Mouse (Mus musculus) myocyte (in vitro differentiated cells): ENCODE data around the gene Gna14. TPM values are rescaled to one million over a fixed set of nuclear protein-coding genes. Genes with fewer than 3 reads are reported as not detected.

Source experiments
- H3K27me3 ChIP-seq: one replicate; pipeline ENCODE4 v1.6.1; 2011; ENCODE audit not compliant: control insufficient read depth, insufficient read depth, insufficient read length
- H3K36me3 ChIP-seq: one replicate; pipeline ENCODE4 v1.6.1; 2011; ENCODE audit not compliant: control insufficient read depth, insufficient read depth
- H3K4me2 ChIP-seq: one replicate; pipeline ENCODE4 v1.6.1; 2011; ENCODE audit warnings: low read depth, control low read depth
- H3K4me3 ChIP-seq: one replicate; pipeline ENCODE4 v1.5.1; 2011; ENCODE audit warnings: mild to moderate bottlenecking, control low read depth, moderate library complexity
- H3K79me2 ChIP-seq: one replicate; pipeline ENCODE4 v1.6.1; 2011; ENCODE audit not compliant: control insufficient read depth, insufficient read depth
- H3ac ChIP-seq: one replicate; pipeline ENCODE4 v1.6.1; 2011; ENCODE audit not compliant: control insufficient read depth, insufficient read length
- CEBPB ChIP-seq: IDR thresholded peaks from 2 replicates; pipeline ENCODE4 v1.6.1; 2011; ENCODE audit warnings: mild to moderate bottlenecking, moderate library complexity; ENCODE audit not compliant: poor library complexity, insufficient read depth, severe bottlenecking
- E2F4 ChIP-seq: IDR thresholded peaks from one replicate; pipeline ENCODE4 v1.6.1; 2011; ENCODE audit warnings: mild to moderate bottlenecking, control low read depth, moderate library complexity; ENCODE audit not compliant: insufficient read depth
- MAX ChIP-seq: IDR thresholded peaks from one replicate; pipeline ENCODE4 v1.6.1; 2011; ENCODE audit warnings: low read depth, mild to moderate bottlenecking, control low read depth
- MYOD1 ChIP-seq, 3 experiments: IDR thresholded peaks; one replicate each; pipeline ENCODE4 v1.6.1; 2011; ENCODE audit warnings: control low read depth in 2 of 3, low read depth in 2 of 3, mild to moderate bottlenecking in 2 of 3, moderate library complexity in 1 of 3; ENCODE audit not compliant: insufficient read length in 2 of 3, control insufficient read depth in 1 of 3
- MYOG ChIP-seq, 3 experiments: IDR thresholded peaks; one replicate each; pipeline ENCODE4 v1.6.1; 2011; ENCODE audit warnings: control low read depth in 2 of 3, low read depth in 2 of 3, mild to moderate bottlenecking in 2 of 3; ENCODE audit not compliant: insufficient read length in 2 of 3, control insufficient read depth in 1 of 3, insufficient read depth in 1 of 3
- POLR2A ChIP-seq: IDR thresholded peaks from one replicate; pipeline ENCODE4 v1.6.1; 2011; ENCODE audit warnings: low read depth, mild to moderate bottlenecking, control low read depth, moderate library complexity; ENCODE audit not compliant: insufficient read length
- POLR2AphosphoS2 ChIP-seq: IDR thresholded peaks from one replicate; pipeline ENCODE4 v1.6.1; 2011; ENCODE audit warnings: low read depth, control low read depth; ENCODE audit not compliant: insufficient read length
- REST ChIP-seq: IDR thresholded peaks from one replicate; pipeline ENCODE4 v1.6.1; 2011; ENCODE audit warnings: mild to moderate bottlenecking, control low read depth, moderate library complexity; ENCODE audit not compliant: insufficient read depth, insufficient read length
- SRF ChIP-seq: IDR thresholded peaks from one replicate; pipeline ENCODE4 v1.6.1; 2011; ENCODE audit warnings: low read depth; ENCODE audit not compliant: control insufficient read depth, insufficient read length
- TCF12 ChIP-seq: IDR thresholded peaks from one replicate; pipeline ENCODE4 v1.6.1; 2011; ENCODE audit warnings: mild to moderate bottlenecking, control low read depth; ENCODE audit not compliant: poor library complexity, insufficient read depth, severe bottlenecking
- TCF3 ChIP-seq: IDR thresholded peaks from one replicate; pipeline ENCODE4 v1.6.1; 2011; ENCODE audit warnings: low read depth, control low read depth; ENCODE audit not compliant: insufficient read length
- USF1 ChIP-seq: IDR thresholded peaks from one replicate; pipeline ENCODE4 v1.6.1; 2011; ENCODE audit warnings: low read depth, mild to moderate bottlenecking, control low read depth, moderate library complexity
- polyA plus RNA-seq: library from polyadenylated mRNA; unstranded; fragments of >200 nt; fragmentation: generic; extraction: Trizol; gene quantifications from one replicate; pipeline ENCODE4 v1.2.1, GENCODE M21; 2012; ENCODE audit warnings: missing spikeins

Gene Gna14
- polyA plus RNA-seq, 1 experiment = 0.02 TPM

GRCm38 (mm10) chr19:16450824-16451223, 15.3 kb downstream of the Gna14 start:
- Histone ChIP-seq H3K79me2 (no peaks in the 10 kb centered on the region), H3K4me2 (no peak overlapping the region), H3ac (no peak overlapping the region), H3K36me3 (no peaks in the 10 kb centered on the region), H3K27me3 (no peaks in the 10 kb centered on the region), H3K4me3 (no peak overlapping the region)
- TF ChIP-seq REST (no peak), TCF12 (no peak), SRF (no peak), POLR2A (no peak), USF1 (no peak), POLR2AphosphoS2 (no peak), E2F4 (no peak), MYOG (IDR thresholded peaks at IDR 0.05; ENCODE audit: control insufficient read depth in 1 of 3, insufficient read depth in 1 of 3, insufficient read length in 2 of 3, low read depth in 2 of 3) (no peak), MYOD1 (IDR thresholded peaks at IDR 0.05; ENCODE audit: control insufficient read depth in 1 of 3, insufficient read length in 2 of 3, low read depth in 2 of 3) (no peak), TCF3 (no peak), CEBPB (no peak)

- H3K4me3 ChIP-seq = no peak overlapping the region
- TF ChIP-seq E2F4 = no peak
- TF ChIP-seq REST = no peak
- TF ChIP-seq CEBPB = no peak
- no peak for TF ChIP-seq USF1
- no peak for TF ChIP-seq MAX
- TF ChIP-seq SRF = no peak
- no peak for TF ChIP-seq POLR2A
- TF ChIP-seq TCF3 = no peak
- no peak for TF ChIP-seq POLR2AphosphoS2
- no peak for TF ChIP-seq MYOD1 (IDR thresholded peaks at IDR 0.05; ENCODE audit: control insufficient read depth in 1 of 3, insufficient read length in 2 of 3, low read depth in 2 of 3)
- no peak for TF ChIP-seq TCF12
- no peak for TF ChIP-seq MYOG (IDR thresholded peaks at IDR 0.05; ENCODE audit: control insufficient read depth in 1 of 3, insufficient read depth in 1 of 3, insufficient read length in 2 of 3, low read depth in 2 of 3)
- H3K36me3 ChIP-seq = no peaks in the 10 kb centered on the region
- H3K79me2 ChIP-seq = no peaks in the 10 kb centered on the region
- H3ac ChIP-seq = no peak overlapping the region
- H3K27me3 ChIP-seq = no peaks in the 10 kb centered on the region
- no peak overlapping the region for H3K4me2 ChIP-seq
These were observed 20.6 kb downstream of the Gna14 start for GRCm38 (mm10) chr19:16456181-16456580.

GRCm38 (mm10) chr19:16457127-16457526, 21.6 kb downstream of the Gna14 start:
- H3K4me2 ChIP-seq = no peak overlapping the region
- no peaks in the 10 kb centered on the region for H3K36me3 ChIP-seq
- H3K79me2 ChIP-seq = no peaks in the 10 kb centered on the region
- TF ChIP-seq E2F4 (no peak), CEBPB (no peak), POLR2A (no peak), MAX (no peak), POLR2AphosphoS2 (no peak), MYOG (IDR thresholded peaks at IDR 0.05; ENCODE audit: control insufficient read depth in 1 of 3, insufficient read depth in 1 of 3, insufficient read length in 2 of 3, low read depth in 2 of 3) (no peak), SRF (no peak), MYOD1 (IDR thresholded peaks at IDR 0.05; ENCODE audit: control insufficient read depth in 1 of 3, insufficient read length in 2 of 3, low read depth in 2 of 3) (no peak), USF1 (no peak), TCF3 (no peak), REST (no peak), TCF12 (no peak)
- H3ac ChIP-seq = no peak overlapping the region
- no peak overlapping the region for H3K4me3 ChIP-seq
- no peaks in the 10 kb centered on the region for H3K27me3 ChIP-seq

GRCm38 (mm10) chr19:16459317-16459716, 23.8 kb downstream of the Gna14 start:
- TF ChIP-seq MAX (no peak), REST (no peak), E2F4 (no peak), CEBPB (no peak), MYOG (IDR thresholded peaks at IDR 0.05; ENCODE audit: control insufficient read depth in 1 of 3, insufficient read depth in 1 of 3, insufficient read length in 2 of 3, low read depth in 2 of 3) (no peak)
- no peaks in the 10 kb centered on the region for H3K36me3 ChIP-seq
- no peak overlapping the region for H3ac ChIP-seq
- no peaks in the 10 kb centered on the region for H3K79me2 ChIP-seq
- no peak overlapping the region for H3K4me2 ChIP-seq
- H3K27me3 ChIP-seq = no peaks in the 10 kb centered on the region
- no peak overlapping the region for H3K4me3 ChIP-seq

- no peak overlapping the region for H3K4me2 ChIP-seq
- no peaks in the 10 kb centered on the region for H3K36me3 ChIP-seq
- no peaks in the 10 kb centered on the region for H3K79me2 ChIP-seq
- no peak overlapping the region for H3ac ChIP-seq
- no peaks in the 10 kb centered on the region for H3K27me3 ChIP-seq
- no peak overlapping the region for H3K4me3 ChIP-seq
- TF ChIP-seq MYOG (IDR thresholded peaks at IDR 0.05; ENCODE audit: control insufficient read depth in 1 of 3, insufficient read depth in 1 of 3, insufficient read length in 2 of 3, low read depth in 2 of 3) = no peak
- no peak for TF ChIP-seq E2F4
- TF ChIP-seq CEBPB = no peak
- TF ChIP-seq MAX = no peak
- TF ChIP-seq MYOD1 (IDR thresholded peaks at IDR 0.05; ENCODE audit: control insufficient read depth in 1 of 3, insufficient read length in 2 of 3, low read depth in 2 of 3) = no peak
- TF ChIP-seq REST = no peak
- TF ChIP-seq POLR2A = no peak
- TF ChIP-seq USF1 = no peak
- no peak for TF ChIP-seq TCF3
- TF ChIP-seq TCF12 = no peak
- no peak for TF ChIP-seq SRF
- no peak for TF ChIP-seq POLR2AphosphoS2
These were observed 24.7 kb downstream of the Gna14 start for GRCm38 (mm10) chr19:16460292-16460691.
